Mouse (Mus musculus): Measurements from ENCODE around the gene Heatr5b.

- TF ChIP-seq POLR2A (IDR thresholded peaks at IDR 0.05; ENCODE audit: insufficient read length, low read depth) (no peak), REST (IDR thresholded peaks at IDR 0.05; ENCODE audit: insufficient read depth, insufficient read length) (no peak)
These were observed 46.7 kb upstream of the Heatr5b start for GRCm38 (mm10) chr17:78881878-78882304.
